Mouse (Mus musculus): ENCODE measurements around the gene Vmn2r16. TPM values are rescaled to one million over a fixed set of nuclear protein-coding genes. Genes with fewer than 3 reads are reported as not detected.

Vmn2r16 gene
- not detected in 2 replicates for polyA plus RNA-seq (2012; rRNA removed)

DNA sequence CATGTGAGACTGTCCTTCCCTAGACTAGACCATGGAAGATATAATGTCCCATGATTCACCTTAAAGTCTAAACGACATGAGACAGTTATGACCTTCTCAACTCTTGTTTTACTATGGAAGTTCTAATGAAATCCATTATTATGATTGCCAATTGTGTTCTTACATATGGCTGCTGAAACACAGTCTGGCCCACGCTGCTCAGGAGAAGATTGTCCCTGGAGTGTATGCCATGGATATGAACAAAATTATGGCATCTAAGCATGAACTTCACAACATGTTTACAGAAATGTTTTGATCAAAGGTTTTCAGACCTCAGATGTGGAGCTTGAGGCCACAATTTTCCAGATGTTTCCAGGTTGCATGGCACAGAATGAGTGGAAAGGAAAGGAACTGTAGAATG lies at the start of gene Vmn2r16:
Gene Vmn2r16, plus strand, starts transcription at position 301 of the 400 bp plus-strand sequence.
- no peaks in the 10 kb centered on the region for H3K4me1 ChIP-seq (ENCODE audit: control insufficient read depth, insufficient read depth, insufficient read length, low read length)
- H3K27me3 ChIP-seq (ENCODE audit: control insufficient read depth, insufficient read depth, low read length) = no peaks in the 10 kb centered on the region
- H3K4me3 ChIP-seq (ENCODE audit: low read depth, low read length) = no peak within 1 kb of the TSS
- no peak for TF ChIP-seq POLR2A (IDR thresholded peaks at IDR 0.05; ENCODE audit: low read depth, low read length)
- TF ChIP-seq CTCF (IDR thresholded peaks at IDR 0.05; ENCODE audit: extremely low read depth, insufficient read length, insufficient replicate concordance, low read depth, low read length) = no peak
- H3K27ac ChIP-seq (ENCODE audit: insufficient read depth, low read depth, low read length) = no peak within 1 kb of the TSS
- 59% methylated on average over 2 of the region's 2 CpGs for WGBS
- H3K36me3 ChIP-seq (ENCODE audit: control insufficient read depth, insufficient read depth, low read length) = no peaks in the 10 kb centered on the region

DNA sequence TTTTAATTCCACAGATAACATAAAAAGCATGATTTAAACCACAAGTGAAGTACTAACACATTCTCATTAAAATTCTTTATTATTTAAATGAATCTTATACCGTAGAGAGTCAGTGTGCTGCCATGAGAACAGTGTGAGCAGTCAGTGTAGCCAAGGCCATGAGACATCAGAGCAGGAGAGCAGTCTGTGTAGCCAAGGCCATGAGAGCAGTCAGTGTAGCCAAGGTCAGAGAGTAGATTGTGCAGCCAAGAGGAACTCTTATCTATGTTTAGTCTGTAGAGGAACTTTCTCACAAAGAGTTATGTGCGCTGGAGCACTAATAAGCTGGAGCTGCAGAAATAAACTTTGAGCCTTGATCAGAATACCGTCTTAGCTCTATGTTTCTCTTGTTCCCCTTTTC lies 35.3 kb upstream of the Vmn2r16 start:
- no peaks in the 10 kb centered on the region for H3K36me3 ChIP-seq (ENCODE audit: control insufficient read depth, insufficient read depth, low read length)
- no peaks in the 10 kb centered on the region for H3K4me1 ChIP-seq (ENCODE audit: control insufficient read depth, insufficient read depth, insufficient read length, low read length)
- H3K4me3 ChIP-seq (ENCODE audit: low read depth, low read length) = no peak overlapping the region
- WGBS = 75% methylated on average over 3 of the region's 3 CpGs
- H3K27ac ChIP-seq (ENCODE audit: insufficient read depth, low read depth, low read length) = no peak overlapping the region
- TF ChIP-seq POLR2A (IDR thresholded peaks at IDR 0.05; ENCODE audit: low read depth, low read length) (no peak), CTCF (IDR thresholded peaks at IDR 0.05; ENCODE audit: extremely low read depth, insufficient read length, insufficient replicate concordance, low read depth, low read length) (no peak)
- no peaks in the 10 kb centered on the region for H3K27me3 ChIP-seq (ENCODE audit: control insufficient read depth, insufficient read depth, low read length)

DNA sequence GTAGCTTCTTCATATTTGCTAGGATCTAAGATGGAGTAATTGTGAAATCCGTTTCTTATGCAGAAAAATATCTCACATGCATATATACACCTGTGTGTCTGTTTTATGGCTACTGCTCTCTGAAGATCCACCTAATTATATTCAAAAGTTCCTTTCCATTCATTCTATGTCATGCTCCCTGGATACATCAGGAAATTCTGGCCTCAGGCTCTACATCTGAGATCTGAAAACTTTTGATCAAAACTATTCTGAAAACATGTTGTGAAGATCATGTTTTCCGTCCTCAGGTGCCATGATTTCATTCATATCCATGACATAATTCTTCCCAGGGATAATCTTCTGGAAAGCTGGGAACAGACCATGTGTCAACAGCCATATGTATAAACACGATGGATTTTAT lies 32.4 kb upstream of the Vmn2r16 start, which contains the start of gene Vmn2r15:
Gene Vmn2r15, minus strand, starts transcription at position 101 of the 400 bp plus-strand sequence.
- no peaks in the 10 kb centered on the region for H3K36me3 ChIP-seq (ENCODE audit: control insufficient read depth, insufficient read depth, low read length)
- no peak within 1 kb of the TSS for H3K4me3 ChIP-seq (ENCODE audit: low read depth, low read length)
- WGBS = 51% methylated on average over 3 of the region's 3 CpGs
- H3K27ac ChIP-seq (ENCODE audit: insufficient read depth, low read depth, low read length) = no peak within 1 kb of the TSS
- H3K4me1 ChIP-seq (ENCODE audit: control insufficient read depth, insufficient read depth, insufficient read length, low read length) = no peaks in the 10 kb centered on the region
- H3K27me3 ChIP-seq (ENCODE audit: control insufficient read depth, insufficient read depth, low read length) = no peaks in the 10 kb centered on the region
- TF ChIP-seq POLR2A (IDR thresholded peaks at IDR 0.05; ENCODE audit: low read depth, low read length) (no peak), CTCF (IDR thresholded peaks at IDR 0.05; ENCODE audit: extremely low read depth, insufficient read length, insufficient replicate concordance, low read depth, low read length) (no peak)

DNA sequence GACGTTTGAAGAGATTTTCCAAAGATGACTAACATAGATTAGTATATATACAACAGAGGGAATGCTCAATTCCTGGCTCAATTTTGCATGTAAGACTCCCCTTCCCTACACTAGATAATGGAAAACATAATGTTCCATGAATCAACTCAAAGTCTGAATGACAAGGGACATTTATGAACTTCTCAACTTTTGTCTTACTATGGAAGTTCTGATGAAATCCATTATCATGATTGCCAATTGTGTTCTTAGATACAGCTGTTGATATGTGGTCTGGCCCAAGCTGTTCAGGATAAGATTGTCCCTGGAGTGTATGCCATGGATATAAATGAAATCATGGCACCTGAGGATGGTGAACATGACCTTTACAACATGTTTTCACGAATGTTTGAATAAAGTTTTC lies 89.4 kb downstream of the Vmn2r16 start, which contains the start of gene Vmn2r17:
Gene Vmn2r17, plus strand, starts transcription at position 301 of the 400 bp plus-strand sequence.
- Histone ChIP-seq H3K4me3 (ENCODE audit: low read depth, low read length) (no peak within 1 kb of the TSS), H3K27me3 (ENCODE audit: control insufficient read depth, insufficient read depth, low read length) (no peaks in the 10 kb centered on the region), H3K27ac (ENCODE audit: insufficient read depth, low read depth, low read length) (no peak within 1 kb of the TSS), H3K36me3 (ENCODE audit: control insufficient read depth, insufficient read depth, low read length) (no peaks in the 10 kb centered on the region), H3K4me1 (ENCODE audit: control insufficient read depth, insufficient read depth, insufficient read length, low read length) (no peaks in the 10 kb centered on the region)
- 45% methylated on average over 2 of the region's 2 CpGs for WGBS
- no peak for TF ChIP-seq CTCF (IDR thresholded peaks at IDR 0.05; ENCODE audit: extremely low read depth, insufficient read length, insufficient replicate concordance, low read depth, low read length)
- no peak for TF ChIP-seq POLR2A (IDR thresholded peaks at IDR 0.05; ENCODE audit: low read depth, low read length)

Other genes with a start within 250 kb of the Vmn2r16 start
- not detected in 2 replicates for gene Vmn2r12, start 232.2 kb upstream of the Vmn2r16 start, polyA plus RNA-seq (2012; rRNA removed)
- gene Vmn2r13, start 138.0 kb upstream of the Vmn2r16 start, polyA plus RNA-seq (2012; rRNA removed) = not detected in 2 replicates
- not detected in 2 replicates for gene Vmn2r14, start 105.5 kb upstream of the Vmn2r16 start, polyA plus RNA-seq (2012; rRNA removed)
- gene Vmn2r15, start 32.5 kb upstream of the Vmn2r16 start, polyA plus RNA-seq (2012; rRNA removed) = not detected in 2 replicates
- gene Vmn2r17, start 89.5 kb downstream of the Vmn2r16 start, polyA plus RNA-seq (2012; rRNA removed) = not detected in 2 replicates
- 22.3 and 51.8 TPM in 2 replicates for gene Crlf2, start 228.8 kb downstream of the Vmn2r16 start, polyA plus RNA-seq (2012; rRNA removed)

All from small intestine, adult 2 months (tissue).